Mouse (Mus musculus): ENCODE measurements around the gene H2-M5. TPM values are rescaled to one million over a fixed set of nuclear protein-coding genes. Genes with fewer than 3 reads are reported as not detected.

Gene H2-M5
- total RNA-seq, 1 experiment: 49.4 TPM

DNA sequence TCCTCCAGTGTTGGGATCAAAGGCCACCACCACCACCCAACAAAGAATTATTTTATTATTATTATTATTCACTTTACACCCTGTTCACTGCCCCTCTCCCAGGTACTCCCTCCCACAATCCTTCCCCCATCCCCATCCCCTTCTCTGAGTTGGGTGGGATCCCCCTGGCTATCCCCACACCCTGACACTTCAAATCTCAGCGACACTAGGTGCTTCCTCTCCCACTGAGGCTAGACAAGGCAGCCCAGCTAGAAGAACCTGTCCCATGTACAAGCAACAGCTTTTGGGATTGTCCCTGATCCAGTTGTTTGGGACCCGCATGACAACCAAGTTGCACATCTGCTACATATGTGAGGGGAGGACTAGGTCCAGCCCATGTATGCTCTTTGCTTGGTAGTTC is 36.7 kb downstream of the H2-M5 start:
- H3K9me3 ChIP-seq (ENCODE audit: control insufficient read depth, insufficient read depth, low read depth, low read length): no peaks in the 10 kb centered on the region
- no peak overlapping the region for H3K27ac ChIP-seq (ENCODE audit: insufficient read depth, low read depth, low read length, poor library complexity, severe bottlenecking)
- in situ Hi-C loops (cut with MboI; ENCODE audit: low sequenced_read_pairs in 2 of 2, unreplicated experiment in 2 of 2): no loop called here
- peaks cover 6% of the 10 kb centered on the region for H3K36me3 ChIP-seq (ENCODE audit: control insufficient read depth, insufficient read depth, low read length, poor library complexity, severe bottlenecking)
- no peak for DNase-seq (ENCODE audit: low read depth, low spot score)
- H3K4me3 ChIP-seq (ENCODE audit: insufficient read depth in 1 of 2, low read depth in 1 of 2, low read length in 2 of 2, poor library complexity in 1 of 2, severe bottlenecking in 1 of 2): no peak overlapping the region
- TF ChIP-seq ZC3H11A (IDR thresholded peaks at IDR 0.05; ENCODE audit: borderline replicate concordance, low read depth, low read length) (no peak), MAFK (IDR thresholded peaks at IDR 0.05; ENCODE audit: insufficient read depth, low read depth, low read length) (no peak), CHD2 (IDR thresholded peaks at IDR 0.05; ENCODE audit: low read depth, low read length) (no peak), HCFC1 (IDR thresholded peaks at IDR 0.05; ENCODE audit: borderline replicate concordance, insufficient read depth, low read length) (no peak), ZNF384 (IDR thresholded peaks at IDR 0.05; ENCODE audit: low read depth, low read length) (no peak)
- no peak overlapping the region for H3K9ac ChIP-seq (ENCODE audit: insufficient read depth, low read depth, low read length, poor library complexity, severe bottlenecking)
- H3K4me1 ChIP-seq (ENCODE audit: control insufficient read depth in 2 of 2, insufficient read depth in 2 of 2, low read length in 2 of 2, poor library complexity in 1 of 2): peaks cover 2 to 5% of the 10 kb centered on the region in 2 experiments; a peak in 2 of 4 replicates

DNA sequence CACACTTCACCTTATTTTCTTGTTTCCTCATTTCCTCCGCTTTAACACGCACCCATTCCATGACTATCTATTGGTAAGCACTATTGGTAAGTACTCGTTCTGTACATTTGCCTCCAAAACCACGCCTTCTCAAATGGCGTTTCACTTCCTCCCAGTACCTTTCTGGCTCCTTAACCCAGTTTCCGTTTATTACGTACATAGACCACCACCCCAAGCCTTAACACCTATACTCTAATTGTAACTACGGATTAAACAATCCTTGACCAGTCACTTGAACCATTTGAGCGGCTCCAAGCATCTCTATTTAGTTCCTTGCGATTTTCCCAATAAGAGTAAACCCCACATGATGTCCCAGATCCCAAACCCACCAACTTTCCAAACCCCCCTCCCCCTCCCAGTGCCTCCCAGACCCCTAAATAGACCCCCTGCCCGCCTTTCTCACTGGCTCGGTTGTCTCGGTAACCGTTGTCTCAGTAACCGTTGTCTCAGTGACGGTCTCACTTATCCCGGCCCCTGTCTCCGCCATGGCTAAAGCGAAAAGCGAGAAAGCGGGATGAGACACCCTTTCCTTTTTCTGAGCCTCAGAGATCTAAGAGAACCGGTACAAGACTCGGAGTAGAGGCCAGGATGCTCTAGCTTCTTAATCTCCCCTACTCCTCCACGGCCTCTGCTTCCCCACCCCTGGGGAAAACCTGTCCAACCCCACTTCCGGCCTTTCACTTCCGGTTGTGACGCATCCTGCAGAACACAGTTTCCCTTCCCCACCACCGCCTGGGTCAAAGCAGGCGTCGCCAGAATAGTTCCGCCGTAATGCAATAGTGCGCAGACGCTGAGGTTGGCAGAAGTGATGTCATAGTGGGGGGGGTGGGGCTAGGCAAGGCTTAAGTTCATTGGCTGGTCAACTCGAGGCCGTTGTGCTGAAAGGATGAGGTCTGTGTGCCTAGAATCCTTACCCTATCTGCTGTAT is 38.1 kb downstream of the H2-M5 start, which contains the start of gene Ppp1r11:
Gene Ppp1r11, minus strand, starts transcription at position 761 of the 967 bp plus-strand sequence.
- DNase-seq (ENCODE audit: low read depth, low spot score): peak; percentile 99
- peaks cover 6% of the 10 kb centered on the region for H3K36me3 ChIP-seq (ENCODE audit: control insufficient read depth, insufficient read depth, low read length, poor library complexity, severe bottlenecking)
- H3K4me1 ChIP-seq (ENCODE audit: control insufficient read depth in 2 of 2, insufficient read depth in 2 of 2, low read length in 2 of 2, poor library complexity in 1 of 2): peaks cover 0 to 5% of the 10 kb centered on the region in 2 experiments; a peak in 3 of 4 replicates
- no peaks in the 10 kb centered on the region for H3K9me3 ChIP-seq (ENCODE audit: control insufficient read depth, insufficient read depth, low read depth, low read length)
- H3K27ac ChIP-seq (ENCODE audit: insufficient read depth, low read depth, low read length, poor library complexity, severe bottlenecking): peak within 1 kb of the TSS; percentile 64
- in situ Hi-C loops (cut with MboI; ENCODE audit: low sequenced_read_pairs in 2 of 2, unreplicated experiment in 2 of 2): no loop called here
- H3K4me3 ChIP-seq (ENCODE audit: insufficient read depth in 1 of 2, low read depth in 1 of 2, low read length in 2 of 2, poor library complexity in 1 of 2, severe bottlenecking in 1 of 2): peak within 1 kb of the TSS; percentile 93 to 97
- H3K9ac ChIP-seq (ENCODE audit: insufficient read depth, low read depth, low read length, poor library complexity, severe bottlenecking): peak within 1 kb of the TSS; percentile 83
- 0 out of 2 replicates have a peak, but pooled peaks have one; percentile 16 for TF ChIP-seq ZNF384 (IDR thresholded peaks at IDR 0.05; ENCODE audit: low read depth, low read length)
- peak; percentile 88 for TF ChIP-seq HCFC1 (IDR thresholded peaks at IDR 0.05; ENCODE audit: borderline replicate concordance, insufficient read depth, low read length)
- TF ChIP-seq MAFK (IDR thresholded peaks at IDR 0.05; ENCODE audit: insufficient read depth, low read depth, low read length): peak; percentile 61; the same call in 1 of the 2 replicates
- peak; percentile 62; the same call in 1 of the 2 replicates for TF ChIP-seq CHD2 (IDR thresholded peaks at IDR 0.05; ENCODE audit: low read depth, low read length)
- TF ChIP-seq ZC3H11A (IDR thresholded peaks at IDR 0.05; ENCODE audit: borderline replicate concordance, low read depth, low read length): no peak

- Histone ChIP-seq H3K9ac (ENCODE audit: insufficient read depth, low read depth, low read length, poor library complexity, severe bottlenecking) (no peak overlapping the region), H3K4me1 (ENCODE audit: control insufficient read depth in 2 of 2, insufficient read depth in 2 of 2, low read length in 2 of 2, poor library complexity in 1 of 2) (peaks cover 5 to 8% of the 10 kb centered on the region in 2 experiments; a peak in 3 of 4 replicates), H3K27ac (ENCODE audit: insufficient read depth, low read depth, low read length, poor library complexity, severe bottlenecking) (no peak overlapping the region), H3K9me3 (ENCODE audit: control insufficient read depth, insufficient read depth, low read depth, low read length) (no peaks in the 10 kb centered on the region), H3K4me3 (ENCODE audit: insufficient read depth in 1 of 2, low read depth in 1 of 2, low read length in 2 of 2, poor library complexity in 1 of 2, severe bottlenecking in 1 of 2) (no peak overlapping the region), H3K36me3 (ENCODE audit: control insufficient read depth, insufficient read depth, low read length, poor library complexity, severe bottlenecking) (peaks cover 6% of the 10 kb centered on the region)
- TF ChIP-seq MAFK (IDR thresholded peaks at IDR 0.05; ENCODE audit: insufficient read depth, low read depth, low read length) (no peak), ZNF384 (IDR thresholded peaks at IDR 0.05; ENCODE audit: low read depth, low read length) (no peak), CHD2 (IDR thresholded peaks at IDR 0.05; ENCODE audit: low read depth, low read length) (no peak), ZC3H11A (IDR thresholded peaks at IDR 0.05; ENCODE audit: borderline replicate concordance, low read depth, low read length) (no peak)
- no peak for DNase-seq (ENCODE audit: low read depth, low spot score)
- in situ Hi-C loops (cut with MboI; ENCODE audit: low sequenced_read_pairs in 2 of 2, unreplicated experiment in 2 of 2): no loop called here
Measured at GRCm38 (mm10) chr17:36949265-36949664, 40.1 kb downstream of the H2-M5 start.

GRCm38 (mm10) chr17:36948286-36948685 is 41.1 kb downstream of the H2-M5 start:
- Histone ChIP-seq H3K4me3 (ENCODE audit: insufficient read depth in 1 of 2, low read depth in 1 of 2, low read length in 2 of 2, poor library complexity in 1 of 2, severe bottlenecking in 1 of 2) (no peak overlapping the region), H3K9me3 (ENCODE audit: control insufficient read depth, insufficient read depth, low read depth, low read length) (no peaks in the 10 kb centered on the region), H3K27ac (ENCODE audit: insufficient read depth, low read depth, low read length, poor library complexity, severe bottlenecking) (no peak overlapping the region), H3K4me1 (ENCODE audit: control insufficient read depth in 2 of 2, insufficient read depth in 2 of 2, low read length in 2 of 2, poor library complexity in 1 of 2) (peaks cover 5 to 14% of the 10 kb centered on the region in 2 experiments; a peak in 3 of 4 replicates), H3K36me3 (ENCODE audit: control insufficient read depth, insufficient read depth, low read length, poor library complexity, severe bottlenecking) (peaks cover 6% of the 10 kb centered on the region), H3K9ac (ENCODE audit: insufficient read depth, low read depth, low read length, poor library complexity, severe bottlenecking) (no peak overlapping the region)
- TF ChIP-seq MAFK (IDR thresholded peaks at IDR 0.05; ENCODE audit: insufficient read depth, low read depth, low read length): no peak
- TF ChIP-seq ZC3H11A (IDR thresholded peaks at IDR 0.05; ENCODE audit: borderline replicate concordance, low read depth, low read length): no peak
- no peak for TF ChIP-seq CHD2 (IDR thresholded peaks at IDR 0.05; ENCODE audit: low read depth, low read length)
- no peak for TF ChIP-seq ZNF384 (IDR thresholded peaks at IDR 0.05; ENCODE audit: low read depth, low read length)
- TF ChIP-seq HCFC1 (IDR thresholded peaks at IDR 0.05; ENCODE audit: borderline replicate concordance, insufficient read depth, low read length): no peak
- DNase-seq (ENCODE audit: low read depth, low spot score): no peak
- in situ Hi-C loops (cut with MboI; ENCODE audit: low sequenced_read_pairs in 2 of 2, unreplicated experiment in 2 of 2): no loop called here
